Mouse (Mus musculus): Measurements from ENCODE around the gene Exoc4. TPM values are rescaled to one million over a fixed set of nuclear protein-coding genes. Genes with fewer than 3 reads are reported as not detected.

Exoc4 gene
- polyA plus RNA-seq, 1 experiment from 2014 or later = 59.2 TPM

- Histone ChIP-seq H3K27ac (replicated peaks) (0 out of 2 replicates have a peak overlapping the region, but pooled peaks have one; percentile 15), H3K4me2 (replicated peaks) (no peak overlapping the region), H3K9ac (replicated peaks) (no peak overlapping the region), H3K9me3 (no peaks in the 10 kb centered on the region), H3K36me3 (no peaks in the 10 kb centered on the region), H3K4me3 (no peak overlapping the region), H3K27me3 (no peaks in the 10 kb centered on the region), H3K4me1 (peaks cover 2% of the 10 kb centered on the region; the same call in 1 of the 2 replicates)
- peak; percentile 76 for ATAC-seq (ENCODE audit: low FRiP score, low read depth)
- 29% methylated on average over 13 of the region's 13 CpGs for WGBS
These were observed 680.6 kb downstream of the Exoc4 start for GRCm38 (mm10) chr6:33929342-33930086.

- H3K27me3 ChIP-seq = no peaks in the 10 kb centered on the region
- no peak overlapping the region for H3K4me2 ChIP-seq (replicated peaks)
- H3K27ac ChIP-seq (replicated peaks) = 0 out of 2 replicates have a peak overlapping the region, but pooled peaks have one; percentile 15
- WGBS = 72% methylated on average over 8 of the region's 8 CpGs
- no peak for ATAC-seq (ENCODE audit: low FRiP score, low read depth)
- no peaks in the 10 kb centered on the region for H3K36me3 ChIP-seq
- H3K4me3 ChIP-seq = no peak overlapping the region
- no peaks in the 10 kb centered on the region for H3K9me3 ChIP-seq
- H3K4me1 ChIP-seq = peaks cover 5% of the 10 kb centered on the region; the same call in 1 of the 2 replicates
- no peak overlapping the region for H3K9ac ChIP-seq (replicated peaks)
These were observed 681.4 kb downstream of the Exoc4 start for GRCm38 (mm10) chr6:33930087-33930945.

GRCm38 (mm10) chr6:33937906-33938305, 689.0 kb downstream of the Exoc4 start:
- Histone ChIP-seq H3K4me2 (replicated peaks) (no peak overlapping the region), H3K4me3 (no peak overlapping the region), H3K27me3 (no peaks in the 10 kb centered on the region), H3K4me1 (peaks cover 14% of the 10 kb centered on the region; the same call in 1 of the 2 replicates), H3K27ac (replicated peaks) (no peak overlapping the region), H3K36me3 (no peaks in the 10 kb centered on the region), H3K9me3 (no peaks in the 10 kb centered on the region), H3K9ac (replicated peaks) (no peak overlapping the region)
- no peak for ATAC-seq (ENCODE audit: low FRiP score, low read depth)
- 93% methylated on average over 4 of the region's 4 CpGs for WGBS

GRCm38 (mm10) chr6:33939169-33939568, 690.3 kb downstream of the Exoc4 start:
- Histone ChIP-seq H3K27me3 (no peaks in the 10 kb centered on the region), H3K4me1 (peaks cover 14% of the 10 kb centered on the region; the same call in 1 of the 2 replicates), H3K9me3 (no peaks in the 10 kb centered on the region), H3K27ac (replicated peaks) (no peak overlapping the region), H3K4me3 (no peak overlapping the region), H3K4me2 (replicated peaks) (no peak overlapping the region), H3K9ac (replicated peaks) (no peak overlapping the region), H3K36me3 (no peaks in the 10 kb centered on the region)
- ATAC-seq (ENCODE audit: low FRiP score, low read depth) = no peak
- WGBS = 76% methylated on average over 5 of the region's 5 CpGs

- no peak overlapping the region for H3K9ac ChIP-seq (replicated peaks)
- ATAC-seq (ENCODE audit: low FRiP score, low read depth) = no peak
- no peak overlapping the region for H3K4me3 ChIP-seq
- no peaks in the 10 kb centered on the region for H3K27me3 ChIP-seq
- WGBS = 79% methylated on average over 2 of the region's 2 CpGs
- H3K27ac ChIP-seq (replicated peaks) = no peak overlapping the region
- no peaks in the 10 kb centered on the region for H3K9me3 ChIP-seq
- H3K4me1 ChIP-seq = peaks cover 4% of the 10 kb centered on the region; the same call in 1 of the 2 replicates
- H3K36me3 ChIP-seq = no peaks in the 10 kb centered on the region
- no peak overlapping the region for H3K4me2 ChIP-seq (replicated peaks)
These were observed 698.1 kb downstream of the Exoc4 start for GRCm38 (mm10) chr6:33946911-33947489.

GRCm38 (mm10) chr6:33950113-33950512, 701.2 kb downstream of the Exoc4 start:
- no peaks in the 10 kb centered on the region for H3K9me3 ChIP-seq
- 93% methylated on average over 2 of the region's 2 CpGs for WGBS
- no peak overlapping the region for H3K4me2 ChIP-seq (replicated peaks)
- H3K36me3 ChIP-seq = no peaks in the 10 kb centered on the region
- no peak for ATAC-seq (ENCODE audit: low FRiP score, low read depth)
- no peak overlapping the region for H3K27ac ChIP-seq (replicated peaks)
- H3K4me3 ChIP-seq = no peak overlapping the region
- H3K4me1 ChIP-seq = peaks cover 7% of the 10 kb centered on the region; the same call in 1 of the 2 replicates
- no peak overlapping the region for H3K9ac ChIP-seq (replicated peaks)
- no peaks in the 10 kb centered on the region for H3K27me3 ChIP-seq

GRCm38 (mm10) chr6:33955469-33955868, 706.6 kb downstream of the Exoc4 start:
- no peak overlapping the region for H3K9ac ChIP-seq (replicated peaks)
- H3K4me2 ChIP-seq (replicated peaks) = no peak overlapping the region
- WGBS = 62% methylated on average over 7 of the region's 7 CpGs
- no peaks in the 10 kb centered on the region for H3K9me3 ChIP-seq
- H3K4me1 ChIP-seq = peaks cover 13% of the 10 kb centered on the region
- no peaks in the 10 kb centered on the region for H3K36me3 ChIP-seq
- no peak overlapping the region for H3K4me3 ChIP-seq
- ATAC-seq (ENCODE audit: low FRiP score, low read depth) = no peak
- peak overlapping the region; percentile 56; the same call in 1 of the 2 replicates for H3K27ac ChIP-seq (replicated peaks)
- H3K27me3 ChIP-seq = no peaks in the 10 kb centered on the region

- H3K36me3 ChIP-seq = no peaks in the 10 kb centered on the region
- H3K27ac ChIP-seq (replicated peaks) = no peak overlapping the region
- H3K4me3 ChIP-seq = no peak overlapping the region
- H3K4me1 ChIP-seq = peaks cover 23% of the 10 kb centered on the region
- no peaks in the 10 kb centered on the region for H3K27me3 ChIP-seq
- WGBS = 93% methylated on average over 3 of the region's 3 CpGs
- no peak overlapping the region for H3K9ac ChIP-seq (replicated peaks)
- H3K9me3 ChIP-seq = no peaks in the 10 kb centered on the region
- no peak for ATAC-seq (ENCODE audit: low FRiP score, low read depth)
- H3K4me2 ChIP-seq (replicated peaks) = no peak overlapping the region
These were observed 709.4 kb downstream of the Exoc4 start for GRCm38 (mm10) chr6:33958281-33958680.

- H3K4me3 ChIP-seq = no peak overlapping the region
- WGBS = 91% methylated on average over 2 of the region's 2 CpGs
- H3K4me2 ChIP-seq (replicated peaks) = no peak overlapping the region
- peaks cover 16% of the 10 kb centered on the region for H3K4me1 ChIP-seq
- H3K27me3 ChIP-seq = no peaks in the 10 kb centered on the region
- no peaks in the 10 kb centered on the region for H3K9me3 ChIP-seq
- H3K27ac ChIP-seq (replicated peaks) = no peak overlapping the region
- H3K9ac ChIP-seq (replicated peaks) = no peak overlapping the region
- H3K36me3 ChIP-seq = no peaks in the 10 kb centered on the region
- ATAC-seq (ENCODE audit: low FRiP score, low read depth) = no peak
These were observed 711.9 kb downstream of the Exoc4 start for GRCm38 (mm10) chr6:33960766-33961165.

- WGBS = 56% methylated on average over 2 of the region's 2 CpGs
- Histone ChIP-seq H3K4me3 (no peak overlapping the region), H3K4me1 (peaks cover 14% of the 10 kb centered on the region; the same call in 1 of the 2 replicates), H3K36me3 (no peaks in the 10 kb centered on the region), H3K9me3 (no peaks in the 10 kb centered on the region), H3K4me2 (replicated peaks) (no peak overlapping the region), H3K27me3 (no peaks in the 10 kb centered on the region), H3K27ac (replicated peaks) (0 out of 2 replicates have a peak overlapping the region, but pooled peaks have one; percentile 12), H3K9ac (replicated peaks) (no peak overlapping the region)
- no peak for ATAC-seq (ENCODE audit: low FRiP score, low read depth)
These were observed 714.2 kb downstream of the Exoc4 start for GRCm38 (mm10) chr6:33963092-33963491.

GRCm38 (mm10) chr6:33965571-33965970, 716.7 kb downstream of the Exoc4 start:
- no peaks in the 10 kb centered on the region for H3K27me3 ChIP-seq
- WGBS = 52% methylated on average over 2 of the region's 2 CpGs
- ATAC-seq (ENCODE audit: low FRiP score, low read depth) = no peak
- H3K9me3 ChIP-seq = no peaks in the 10 kb centered on the region
- no peak overlapping the region for H3K4me2 ChIP-seq (replicated peaks)
- H3K27ac ChIP-seq (replicated peaks) = no peak overlapping the region
- H3K4me3 ChIP-seq = no peak overlapping the region
- H3K36me3 ChIP-seq = no peaks in the 10 kb centered on the region
- peaks cover 14% of the 10 kb centered on the region; the same call in 1 of the 2 replicates for H3K4me1 ChIP-seq
- H3K9ac ChIP-seq (replicated peaks) = no peak overlapping the region

Measured in midbrain, embryonic 12.5 days (tissue).